Mouse (Mus musculus): ENCODE data around the gene Gtsf2. TPM values are rescaled to one million over a fixed set of nuclear protein-coding genes. Genes with fewer than 3 reads are reported as not detected.

Gene Gtsf2
- total RNA-seq (2023): not detected

DNA sequence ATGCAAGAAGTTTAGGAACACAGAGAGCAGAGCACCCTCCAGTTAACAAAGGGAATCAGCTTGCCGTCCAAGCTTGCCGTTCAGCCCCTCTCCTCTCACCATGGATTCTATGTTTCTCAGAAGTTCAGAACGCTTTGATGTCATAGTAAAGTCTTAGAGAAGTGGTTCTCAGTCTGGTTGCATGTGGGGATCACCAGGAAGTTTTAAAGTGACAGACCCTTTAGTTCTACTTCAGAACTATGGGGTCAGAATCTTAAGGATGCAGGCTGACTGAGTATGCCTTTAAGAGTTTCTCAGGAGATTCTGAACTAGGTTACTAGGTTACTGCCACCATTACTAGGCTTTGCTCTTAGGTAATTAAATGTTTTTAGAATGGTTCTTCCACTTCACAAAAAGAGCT is at the start of gene Gtsf2:
TSS of gene Gtsf2 (minus strand) at position 101 of the 400 bp plus-strand sequence.

DNA sequence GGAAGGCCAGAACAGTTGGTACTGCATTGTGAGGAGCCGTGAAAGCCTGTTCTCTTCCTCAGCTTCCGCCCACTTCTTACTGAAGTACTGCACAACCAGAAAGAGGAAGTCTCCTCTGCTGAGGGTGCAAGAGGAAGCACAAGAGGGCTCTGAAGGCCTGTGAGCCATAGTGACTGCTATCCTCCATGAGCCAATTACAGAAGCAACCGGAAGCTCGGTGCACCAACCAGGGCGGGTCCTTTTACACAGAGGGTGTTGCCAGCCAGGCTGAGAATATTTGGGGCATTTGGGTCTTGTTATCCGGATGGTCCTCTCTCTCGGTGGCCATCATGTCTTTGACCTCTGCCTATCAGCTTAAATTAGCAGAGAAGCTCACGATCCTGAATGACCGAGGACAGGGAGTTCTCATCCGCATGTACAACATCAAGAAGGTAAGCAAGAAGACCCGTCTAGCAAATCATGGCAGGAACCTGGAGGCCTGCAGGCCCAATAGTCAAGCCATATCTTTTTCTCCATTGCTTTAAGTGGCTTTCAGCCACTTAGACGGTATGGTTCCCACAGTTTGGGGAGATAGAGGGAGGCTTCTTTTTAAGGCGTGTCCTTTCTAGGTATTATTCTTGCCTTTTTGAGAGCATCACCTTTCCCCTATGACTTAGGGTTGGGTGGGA is 5.4 kb upstream of the Gtsf2 start, which contains the start of gene Nckap1l:
TSS of gene Nckap1l (plus strand) at position 244 of the 668 bp plus-strand sequence.

DNA sequence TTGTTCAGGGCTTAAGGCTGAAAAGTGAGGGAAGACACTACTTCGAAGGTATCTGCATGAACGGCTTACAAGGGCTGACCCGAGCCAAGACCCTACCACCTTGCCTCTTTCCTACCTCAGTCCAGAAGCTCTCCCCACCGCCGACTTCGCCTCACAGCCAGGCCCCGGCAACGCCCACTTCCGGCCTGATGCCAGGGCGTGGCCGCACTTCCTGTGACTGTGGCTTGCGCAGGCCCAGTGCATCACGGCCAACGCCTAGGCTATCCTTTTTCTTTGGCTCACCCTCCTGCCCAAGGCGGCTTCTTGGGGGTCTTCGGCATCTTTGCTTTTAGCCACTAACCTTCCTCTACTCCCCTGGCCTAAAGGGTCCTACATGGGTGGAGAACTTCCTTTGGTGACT is 18.0 kb downstream of the Gtsf2 start, which contains the start of gene Gtsf1:
TSS of gene Gtsf1 (minus strand) at position 230 of the 400 bp plus-strand sequence.

Other genes starting within 250 kb of the Gtsf2 start
- 20.5 TPM for gene Cbx5, start 208.7 kb downstream of the Gtsf2 start, total RNA-seq (2023)
- gene Hnrnpa1, start 208.0 kb downstream of the Gtsf2 start, total RNA-seq (2023): 625 TPM
- 0.31 TPM for gene Nfe2, start 190.1 kb downstream of the Gtsf2 start, total RNA-seq (2023)
- 80.4 TPM for gene Copz1, start 175.8 kb downstream of the Gtsf2 start, total RNA-seq (2023)
- gene Gpr84, start 137.9 kb downstream of the Gtsf2 start, total RNA-seq (2023): not detected
- 1.9 TPM for gene Zfp385a, start 108.4 kb downstream of the Gtsf2 start, total RNA-seq (2023)
- 1.7 TPM for gene Itga5, start 81.7 kb downstream of the Gtsf2 start, total RNA-seq (2023)
- gene Gtsf1, start 18.0 kb downstream of the Gtsf2 start, total RNA-seq (2023): not detected
- gene Nckap1l, start 5.3 kb upstream of the Gtsf2 start, total RNA-seq (2023): 139 TPM
- 32.6 TPM for gene Pde1b, start 54.6 kb upstream of the Gtsf2 start, total RNA-seq (2023)
- not detected for gene Ppp1r1a, start 89.5 kb upstream of the Gtsf2 start, total RNA-seq (2023)
- gene Glycam1, start 116.6 kb upstream of the Gtsf2 start, total RNA-seq (2023): not detected

Data from CD8-positive naive resting alpha-beta T cell, adult 57 days (primary cell).